Mouse (Mus musculus): ENCODE measurements around the gene Gm28035.

Gene Gm28035

GRCm38 (mm10) chr2:30306087-30306486 lies 65.7 kb downstream of the Gm28035 start:
- DNase-seq (ENCODE audit: low spot score in 2 of 2): no peak

GRCm38 (mm10) chr2:30309351-30309750 lies 69.0 kb downstream of the Gm28035 start:
- DNase-seq (ENCODE audit: low spot score in 2 of 2): no peak

- no peak for DNase-seq (ENCODE audit: low spot score in 2 of 2)
Observed at GRCm38 (mm10) chr2:30311481-30311880, 71.1 kb downstream of the Gm28035 start.

GRCm38 (mm10) chr2:30316136-30316535 lies 75.8 kb downstream of the Gm28035 start:
- DNase-seq (ENCODE audit: low spot score in 2 of 2): no peak

GRCm38 (mm10) chr2:30316955-30317354 lies 76.6 kb downstream of the Gm28035 start:
- DNase-seq (ENCODE audit: low spot score in 2 of 2): no peak

GRCm38 (mm10) chr2:30319260-30319659 lies 78.9 kb downstream of the Gm28035 start:
- no peak for DNase-seq (ENCODE audit: low spot score in 2 of 2)

- DNase-seq (ENCODE audit: low spot score in 2 of 2): no peak
Observed at GRCm38 (mm10) chr2:30323111-30323510, 82.7 kb downstream of the Gm28035 start.

GRCm38 (mm10) chr2:30325296-30325695 lies 84.9 kb downstream of the Gm28035 start:
- no peak for DNase-seq (ENCODE audit: low spot score in 2 of 2)

GRCm38 (mm10) chr2:30327276-30327675 lies 86.9 kb downstream of the Gm28035 start:
- DNase-seq (ENCODE audit: low spot score in 2 of 2): no peak

- no peak for DNase-seq (ENCODE audit: low spot score in 2 of 2)
Observed at GRCm38 (mm10) chr2:30328791-30329190, 88.4 kb downstream of the Gm28035 start.

Measured in spleen, postnatal 4 days (tissue).